Mouse (Mus musculus) cerebellum, adult 2 months (tissue): Measurements from ENCODE around the gene Rgs16.

Experiments used
- CTCF ChIP-seq: fragments of 200-500 bp; IDR thresholded peaks from 2 replicates; pipeline ENCODE4 v1.5.1; 2011; ENCODE audit warnings: low read depth, mild to moderate bottlenecking, control low read depth, low read length, moderate library complexity, borderline replicate concordance; ENCODE audit not compliant: insufficient read depth
- POLR2A ChIP-seq: fragments of 200-500 bp; IDR thresholded peaks from 2 replicates; pipeline ENCODE4 v1.6.1; 2011; ENCODE audit warnings: low read length, control low read depth, borderline replicate concordance; ENCODE audit not compliant: insufficient read depth

DNA sequence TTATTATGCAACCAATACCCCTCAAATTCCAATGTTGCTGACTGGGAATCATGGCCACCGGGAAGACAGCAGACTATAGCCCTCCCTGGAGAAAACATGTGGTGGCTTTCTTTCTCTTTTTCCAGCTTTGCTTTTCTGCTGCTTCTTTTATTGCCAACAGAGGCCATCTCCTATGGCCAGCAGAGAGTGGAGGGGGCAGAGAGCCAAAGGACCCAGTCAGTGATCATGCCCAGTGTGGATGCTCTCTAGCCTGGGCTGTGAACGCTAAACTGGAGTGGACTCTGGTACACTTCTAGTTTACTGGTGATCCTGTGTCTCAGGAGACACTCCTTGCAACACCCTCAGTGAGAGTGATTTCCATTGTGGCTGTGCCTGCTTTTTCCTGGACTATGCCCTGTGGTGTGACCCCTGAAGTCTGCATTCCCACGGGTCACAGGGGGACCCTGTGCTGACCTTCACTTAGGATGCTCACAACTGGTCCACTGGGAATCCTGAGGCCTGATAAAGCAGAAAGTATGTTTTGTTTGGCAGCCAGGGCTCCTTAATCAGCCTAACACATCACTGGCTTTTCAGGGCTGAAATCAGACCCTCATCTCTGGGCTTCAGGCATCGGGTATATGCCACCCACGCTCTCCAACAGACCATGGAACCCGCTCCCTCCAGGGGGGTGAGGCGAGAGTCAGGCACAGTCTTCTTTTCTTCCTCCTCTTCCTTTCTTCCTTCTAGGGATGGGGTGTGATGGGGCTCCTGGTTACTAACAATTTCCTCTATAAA, 41.7 kb upstream of the Rgs16 start:
- TF ChIP-seq CTCF = no peak
- TF ChIP-seq POLR2A = no peak
